Mouse (Mus musculus): Measurements from ENCODE around the gene Ajuba. TPM values are rescaled to one million over a fixed set of nuclear protein-coding genes. Genes with fewer than 3 reads are reported as not detected.

The Ajuba gene
- polyA plus RNA-seq, 1 experiment from 2014 or later = 72.2 TPM

- Histone ChIP-seq H3K4me3 (replicated peaks) (no peak overlapping the region), H3K27ac (no peak overlapping the region), H3K4me1 (replicated peaks) (peaks cover 13% of the 10 kb centered on the region), H3K36me3 (peaks cover 34% of the 10 kb centered on the region), H3K9me3 (no peaks in the 10 kb centered on the region), H3K27me3 (no peaks in the 10 kb centered on the region), H3K9ac (replicated peaks) (no peak overlapping the region), H3K4me2 (no peak overlapping the region)
- 74% methylated on average over 4 of the region's 4 CpGs for WGBS
- no peak for ATAC-seq (ENCODE audit: insufficient number of reproducible peaks, insufficient read depth, low FRiP score, low TSS enrichment, low read depth)
These were observed 31.9 kb upstream of the Ajuba start for GRCm38 (mm10) chr14:54609245-54609644.

DNA sequence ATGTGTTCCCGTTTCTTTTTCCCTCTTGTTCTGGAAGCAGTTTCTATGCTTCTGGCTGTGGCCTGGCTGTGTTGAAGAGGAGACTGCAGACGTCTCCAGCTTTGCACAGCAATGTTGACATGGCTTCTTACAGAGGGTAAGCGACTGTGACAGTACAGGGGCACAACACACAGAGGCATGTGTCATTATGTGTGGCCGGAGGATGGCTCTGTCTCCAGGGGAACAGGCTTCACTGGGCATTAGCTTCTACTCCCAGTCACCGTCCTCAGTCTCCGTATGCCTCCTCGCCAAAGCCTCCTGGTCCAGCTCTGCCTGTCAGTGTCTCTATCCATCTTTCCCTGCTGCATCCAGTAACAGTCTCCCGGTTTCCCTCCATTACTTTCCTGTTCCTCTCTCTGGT, 29.9 kb upstream of the Ajuba start:
- H3K4me3 ChIP-seq (replicated peaks) = no peak overlapping the region
- peaks cover 20% of the 10 kb centered on the region; the same call in 1 of the 2 replicates for H3K36me3 ChIP-seq
- H3K4me2 ChIP-seq = no peak overlapping the region
- no peak overlapping the region for H3K27ac ChIP-seq
- H3K9me3 ChIP-seq = no peaks in the 10 kb centered on the region
- ATAC-seq (ENCODE audit: insufficient number of reproducible peaks, insufficient read depth, low FRiP score, low TSS enrichment, low read depth) = no peak
- no peaks in the 10 kb centered on the region for H3K27me3 ChIP-seq
- peaks cover 25% of the 10 kb centered on the region for H3K4me1 ChIP-seq (replicated peaks)
- no peak overlapping the region for H3K9ac ChIP-seq (replicated peaks)
- 56% methylated on average over 8 of the region's 8 CpGs for WGBS

GRCm38 (mm10) chr14:54605752-54606321, 28.5 kb upstream of the Ajuba start, which contains the start of gene 4931414P19Rik:
Gene 4931414P19Rik (minus strand): TSS chr14:54605993.
- H3K9me3 ChIP-seq = no peaks in the 10 kb centered on the region
- ATAC-seq (ENCODE audit: insufficient number of reproducible peaks, insufficient read depth, low FRiP score, low TSS enrichment, low read depth) = no peak
- H3K4me1 ChIP-seq (replicated peaks) = peaks cover 25% of the 10 kb centered on the region
- peak within 1 kb of the TSS; percentile 55 for H3K4me3 ChIP-seq (replicated peaks)
- H3K4me2 ChIP-seq = peak within 1 kb of the TSS; percentile 63
- peak within 1 kb of the TSS; percentile 63 for H3K9ac ChIP-seq (replicated peaks)
- WGBS = under 1% methylated on average over 39 of the region's 39 CpGs
- no peaks in the 10 kb centered on the region for H3K27me3 ChIP-seq
- peaks cover 9% of the 10 kb centered on the region; the same call in 1 of the 2 replicates for H3K36me3 ChIP-seq
- peak within 1 kb of the TSS; percentile 93 for H3K27ac ChIP-seq

DNA sequence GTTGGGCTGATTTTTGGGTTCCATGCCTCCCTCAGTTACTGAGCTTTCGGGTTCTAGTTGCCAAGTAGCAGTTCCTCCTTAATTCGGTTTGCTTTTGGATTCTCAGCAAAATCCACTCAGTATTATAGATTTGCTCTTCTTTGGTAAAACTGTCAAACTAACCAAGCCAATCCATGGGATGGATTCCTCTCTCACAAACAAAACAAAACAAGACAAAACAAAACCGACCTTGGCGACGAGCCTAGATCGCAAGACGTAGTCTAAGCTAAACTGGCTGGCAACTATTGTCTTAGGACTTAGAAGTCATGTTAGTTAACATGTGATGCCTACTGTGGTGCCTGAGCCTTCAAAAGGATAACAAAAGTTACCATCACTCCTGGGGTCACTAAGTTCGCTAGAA, 26.3 kb upstream of the Ajuba start:
- 82% methylated on average over 8 of the region's 8 CpGs for WGBS
- Histone ChIP-seq H3K4me3 (replicated peaks) (peak overlapping the region; percentile 59), H3K4me2 (peak overlapping the region; percentile 63), H3K9ac (replicated peaks) (no peak overlapping the region), H3K9me3 (no peaks in the 10 kb centered on the region), H3K4me1 (replicated peaks) (peaks cover 25% of the 10 kb centered on the region), H3K27me3 (no peaks in the 10 kb centered on the region), H3K36me3 (peaks cover 11% of the 10 kb centered on the region), H3K27ac (peak overlapping the region; percentile 93)
- ATAC-seq (ENCODE audit: insufficient number of reproducible peaks, insufficient read depth, low FRiP score, low TSS enrichment, low read depth) = no peak

DNA sequence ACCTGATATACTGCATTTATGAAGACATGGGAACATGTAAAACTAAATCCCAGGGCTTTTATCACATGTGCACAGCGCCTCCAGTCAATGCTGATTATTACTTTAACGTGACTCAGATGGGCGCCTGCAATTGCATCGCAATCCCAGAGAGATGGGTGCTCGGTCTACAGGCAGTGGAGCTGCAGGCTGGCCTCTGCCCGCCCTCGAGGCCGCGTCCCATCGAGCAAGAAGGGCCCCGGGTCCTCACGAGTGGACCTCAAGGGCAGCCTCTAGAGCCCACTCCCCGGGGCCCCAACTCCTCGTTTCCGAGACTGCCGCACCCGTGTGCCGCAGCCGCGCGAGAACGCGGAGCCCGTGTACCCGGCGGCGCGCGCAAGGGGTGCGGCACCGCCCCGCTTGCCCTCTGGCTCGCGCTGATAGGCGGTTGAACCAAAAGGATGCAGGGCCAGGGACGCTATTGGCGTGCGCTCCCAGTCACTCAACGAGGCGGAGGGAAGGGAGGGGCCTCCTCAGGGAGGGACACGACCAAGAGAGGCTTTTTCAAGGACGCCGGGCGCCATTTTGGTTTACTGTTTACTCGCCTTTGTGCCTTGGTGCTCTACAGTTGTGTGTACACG, 25.8 kb upstream of the Ajuba start:
- H3K9me3 ChIP-seq = no peaks in the 10 kb centered on the region
- ATAC-seq (ENCODE audit: insufficient number of reproducible peaks, insufficient read depth, low FRiP score, low TSS enrichment, low read depth) = peak; percentile 97
- peak overlapping the region; percentile 59 for H3K4me3 ChIP-seq (replicated peaks)
- peaks cover 12% of the 10 kb centered on the region for H3K36me3 ChIP-seq
- H3K4me1 ChIP-seq (replicated peaks) = peaks cover 25% of the 10 kb centered on the region
- H3K4me2 ChIP-seq = peak overlapping the region; percentile 63
- under 1% methylated on average over 46 of the region's 46 CpGs for WGBS
- peak overlapping the region; percentile 93 for H3K27ac ChIP-seq
- no peaks in the 10 kb centered on the region for H3K27me3 ChIP-seq
- H3K9ac ChIP-seq (replicated peaks) = peak overlapping the region; percentile 77

GRCm38 (mm10) chr14:54602613-54603012, 25.3 kb upstream of the Ajuba start:
- Histone ChIP-seq H3K9me3 (no peaks in the 10 kb centered on the region), H3K27me3 (no peaks in the 10 kb centered on the region), H3K27ac (peak overlapping the region; percentile 93), H3K4me3 (replicated peaks) (peak overlapping the region; percentile 59), H3K9ac (replicated peaks) (peak overlapping the region; percentile 77; the same call in 1 of the 2 replicates), H3K36me3 (peaks cover 12% of the 10 kb centered on the region), H3K4me2 (peak overlapping the region; percentile 63), H3K4me1 (replicated peaks) (peaks cover 25% of the 10 kb centered on the region)
- peak; percentile 38; the same call in 1 of the 2 replicates for ATAC-seq (ENCODE audit: insufficient number of reproducible peaks, insufficient read depth, low FRiP score, low TSS enrichment, low read depth)
- 49% methylated on average over 4 of the region's 4 CpGs for WGBS

- H3K4me1 ChIP-seq (replicated peaks) = peaks cover 25% of the 10 kb centered on the region
- no peak overlapping the region for H3K4me2 ChIP-seq
- H3K27me3 ChIP-seq = no peaks in the 10 kb centered on the region
- no peaks in the 10 kb centered on the region for H3K9me3 ChIP-seq
- no peak for ATAC-seq (ENCODE audit: insufficient number of reproducible peaks, insufficient read depth, low FRiP score, low TSS enrichment, low read depth)
- no peak overlapping the region for H3K9ac ChIP-seq (replicated peaks)
- H3K4me3 ChIP-seq (replicated peaks) = no peak overlapping the region
- no peak overlapping the region for H3K27ac ChIP-seq
- peaks cover 12% of the 10 kb centered on the region for H3K36me3 ChIP-seq
- WGBS = 78% methylated on average over 2 of the region's 2 CpGs
These were observed 24.2 kb upstream of the Ajuba start for GRCm38 (mm10) chr14:54601601-54602000.

- 81% methylated on average over 7 of the region's 7 CpGs for WGBS
- H3K27ac ChIP-seq = no peak overlapping the region
- H3K9me3 ChIP-seq = 0 out of 2 replicates have a peak, but pooled peaks cover 7% of the 10 kb centered on the region
- H3K4me3 ChIP-seq (replicated peaks) = no peak overlapping the region
- H3K36me3 ChIP-seq = peaks cover 44% of the 10 kb centered on the region
- no peak overlapping the region for H3K9ac ChIP-seq (replicated peaks)
- no peaks in the 10 kb centered on the region for H3K27me3 ChIP-seq
- no peak overlapping the region for H3K4me2 ChIP-seq
- peaks cover 7% of the 10 kb centered on the region for H3K4me1 ChIP-seq (replicated peaks)
- no peak for ATAC-seq (ENCODE audit: insufficient number of reproducible peaks, insufficient read depth, low FRiP score, low TSS enrichment, low read depth)
These were observed 19.7 kb upstream of the Ajuba start for GRCm38 (mm10) chr14:54597084-54597483.

- no peaks in the 10 kb centered on the region for H3K27me3 ChIP-seq
- H3K4me1 ChIP-seq (replicated peaks) = peaks cover 7% of the 10 kb centered on the region
- H3K27ac ChIP-seq = no peak overlapping the region
- 0 out of 2 replicates have a peak, but pooled peaks cover 7% of the 10 kb centered on the region for H3K9me3 ChIP-seq
- no peak overlapping the region for H3K9ac ChIP-seq (replicated peaks)
- peaks cover 59% of the 10 kb centered on the region for H3K36me3 ChIP-seq
- 71% methylated on average over 27 of the region's 28 CpGs for WGBS
- no peak overlapping the region for H3K4me2 ChIP-seq
- no peak overlapping the region for H3K4me3 ChIP-seq (replicated peaks)
- ATAC-seq (ENCODE audit: insufficient number of reproducible peaks, insufficient read depth, low FRiP score, low TSS enrichment, low read depth) = 0 out of 2 replicates have a peak, but pooled peaks have one; percentile 20
These were observed 17.5 kb upstream of the Ajuba start for GRCm38 (mm10) chr14:54594631-54595414.

GRCm38 (mm10) chr14:54594055-54594454, 16.7 kb upstream of the Ajuba start:
- ATAC-seq (ENCODE audit: insufficient number of reproducible peaks, insufficient read depth, low FRiP score, low TSS enrichment, low read depth) = no peak
- no peak overlapping the region for H3K4me2 ChIP-seq
- 89% methylated on average over 3 of the region's 3 CpGs for WGBS
- 0 out of 2 replicates have a peak, but pooled peaks cover 7% of the 10 kb centered on the region for H3K9me3 ChIP-seq
- peaks cover 53% of the 10 kb centered on the region for H3K36me3 ChIP-seq
- H3K4me1 ChIP-seq (replicated peaks) = peaks cover 7% of the 10 kb centered on the region
- no peaks in the 10 kb centered on the region for H3K27me3 ChIP-seq
- no peak overlapping the region for H3K27ac ChIP-seq
- H3K9ac ChIP-seq (replicated peaks) = no peak overlapping the region
- no peak overlapping the region for H3K4me3 ChIP-seq (replicated peaks)

DNA sequence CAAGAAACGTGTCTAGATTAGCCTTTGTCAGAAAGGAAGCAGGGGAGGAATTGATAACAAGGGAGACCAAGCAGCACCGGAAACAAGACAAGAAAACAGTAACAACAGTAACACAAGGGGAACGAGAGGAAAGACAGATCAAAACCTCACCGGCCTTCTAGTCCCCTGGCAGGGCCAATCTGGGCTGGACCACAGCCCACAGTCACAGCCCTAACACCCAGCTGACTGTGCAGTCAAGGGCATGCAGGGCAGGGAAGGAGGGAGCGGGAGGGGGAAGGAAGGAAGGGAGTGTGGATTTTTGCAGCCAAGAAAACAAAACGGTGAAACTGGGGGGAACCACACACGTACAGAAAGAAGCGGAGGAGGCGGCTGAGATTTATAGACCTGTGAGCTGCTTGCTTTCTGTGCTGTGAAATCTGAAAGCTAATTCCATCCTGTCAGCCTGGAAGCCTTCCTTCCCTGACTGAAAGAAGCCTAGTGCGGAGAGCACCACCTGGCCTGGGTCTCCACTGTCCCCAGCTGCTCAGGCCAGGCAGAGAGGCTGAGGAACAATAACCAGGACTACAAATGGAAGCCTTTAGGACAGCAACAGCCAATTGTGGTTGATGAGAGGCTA, 15.1 kb upstream of the Ajuba start:
- H3K9ac ChIP-seq (replicated peaks) = 0 out of 2 replicates have a peak overlapping the region, but pooled peaks have one; percentile 28
- peak overlapping the region; percentile 72 for H3K27ac ChIP-seq
- peaks cover 50% of the 10 kb centered on the region for H3K36me3 ChIP-seq
- 60% methylated on average over 10 of the region's 10 CpGs for WGBS
- H3K4me1 ChIP-seq (replicated peaks) = peaks cover 7% of the 10 kb centered on the region
- no peak for ATAC-seq (ENCODE audit: insufficient number of reproducible peaks, insufficient read depth, low FRiP score, low TSS enrichment, low read depth)
- no peak overlapping the region for H3K4me2 ChIP-seq
- no peak overlapping the region for H3K4me3 ChIP-seq (replicated peaks)
- H3K27me3 ChIP-seq = no peaks in the 10 kb centered on the region
- 0 out of 2 replicates have a peak, but pooled peaks cover 7% of the 10 kb centered on the region for H3K9me3 ChIP-seq
